Mouse (Mus musculus): ENCODE results near the gene Rtn4ip1.

Rtn4ip1 gene

GRCm38 (mm10) chr10:44002995-44003524, 101.5 kb downstream of the Rtn4ip1 start:
- no peak for DNase-seq (ENCODE audit: low read depth)

- no peak for DNase-seq (ENCODE audit: low read depth)
Observed at GRCm38 (mm10) chr10:44003551-44004151, 102.0 kb downstream of the Rtn4ip1 start.

- DNase-seq (ENCODE audit: low read depth): no peak
Observed at GRCm38 (mm10) chr10:44004221-44004751, 102.7 kb downstream of the Rtn4ip1 start.

GRCm38 (mm10) chr10:44005677-44006641, 104.4 kb downstream of the Rtn4ip1 start:
- no peak for DNase-seq (ENCODE audit: low read depth)
